ENCODE assay signal across 21 mouse cellular contexts in genomic region chr10:7113747-7114146, GRCm38 (mm10).
DNase-seq lines count a peak whose midpoint lies in the region; ATAC-seq and TF ChIP-seq lines count a peak whose summit lies in the region.
"Had no signal": no experiment of that assay in that cellular context is flagged by ENCODE, and none has a peak within 500 bp of the region (broad histone marks: within the 10 kb centered on the region; RNA-seq: fewer than 3 reads in every experiment).

No protein-coding gene starts in this region.

- POLR2A ChIA-PET in Patski (lab: Charles Lee): no interaction called here

- peaks cover 18% of the 10 kb centered on the region for H3K4me1 ChIP-seq in cerebellum, adult 2 months (ENCODE audit: control insufficient read depth, insufficient read depth, low read length)
- H3K4me1 ChIP-seq: forebrain, embryonic 12.5 days; midbrain, embryonic 10.5 days had no signal

- in situ Hi-C loops in Patski (cut with MboI; ENCODE audit: low pct_unique_long_range_greater_than_20kb): no loop called here

- DNase-seq in cerebellum, adult 2 months: peak; percentile 30 to 55
- DNase-seq in cerebellum, adult 11 months: no peak
- DNase-seq in heart, adult 11 months: peak; percentile 44
- DNase-seq in heart, adult 18-20 months: no peak
- DNase-seq in Patski (ENCODE audit: low read depth, low spot score): no peak
- DNase-seq in kidney, postnatal 36 days: no peak
- no peak for DNase-seq in kidney, postnatal 4 days
- DNase-seq: heart, postnatal 14 days; kidney, postnatal 25 days; lung, adult 18-20 months; lung, postnatal 10 days; thymus, adult 18-20 months; thymus, postnatal 4 days had no signal

- CTCF ChIA-PET in Patski (lab: Charles Lee): no interaction called here

- H3K27me3 ChIP-seq in cerebellum, adult 2 months (ENCODE audit: control insufficient read depth, insufficient read depth, low read length): no peaks in the 10 kb centered on the region
- H3K27me3 ChIP-seq in Patski: no peaks in the 10 kb centered on the region
- H3K27me3 ChIP-seq: forebrain, embryonic 12.5 days; heart, embryonic 13.5 days; limb, embryonic 13.5 days; liver, embryonic 12.5 days; neural tube, embryonic 15.5 days had no signal

- TF ChIP-seq POLR2A in cerebellum, adult 2 months (IDR thresholded peaks at IDR 0.05; ENCODE audit: borderline replicate concordance, insufficient read depth, low read length): no peak

- ATAC-seq in Patski: peak; percentile 52
- ATAC-seq: hindbrain, postnatal 0 days; liver, embryonic 12.5 days; midbrain, embryonic 16.5 days had no signal

- TF ChIP-seq CTCF in cerebellum, adult 2 months (IDR thresholded peaks at IDR 0.05; ENCODE audit: borderline replicate concordance, insufficient read depth, low read depth, low read length): no peak
- TF ChIP-seq CTCF in Patski (IDR thresholded peaks at IDR 0.05): no peak

- peak overlapping the region; percentile 17 for H3K27ac ChIP-seq in cerebellum, adult 2 months (ENCODE audit: insufficient read depth, low read length)
- H3K27ac ChIP-seq: forebrain, embryonic 12.5 days; heart, embryonic 13.5 days; hindbrain, postnatal 0 days; limb, embryonic 13.5 days; liver, embryonic 12.5 days; midbrain, embryonic 10.5 days; neural tube, embryonic 15.5 days had no signal

- 53% methylated on average over 4 of the region's 4 CpGs for WGBS in cerebellum, adult 2 months

- H3K4me3 ChIP-seq in cerebellum, adult 2 months (replicated peaks; ENCODE audit: insufficient read depth, low read depth, low read length): no peak overlapping the region
- H3K4me3 ChIP-seq: forebrain, embryonic 12.5 days; heart, embryonic 13.5 days; limb, embryonic 13.5 days; liver, embryonic 12.5 days; midbrain, embryonic 10.5 days; neural tube, embryonic 15.5 days had no signal

Comparison
In these comparisons a context has a peak if more than half of its experiments do, and no peak if none do; other contexts are left out.
1. DNase-seq: peak in cerebellum, adult 2 months (2 of 2) and heart, adult 11 months (single experiment); none in cerebellum, adult 11 months (single experiment), heart, adult 18-20 months (0 of 2), Patski (single experiment), kidney, postnatal 36 days (0 of 2) and kidney, postnatal 4 days (0 of 2).